Mouse (Mus musculus): ENCODE data around the gene Runx2.

DNA sequence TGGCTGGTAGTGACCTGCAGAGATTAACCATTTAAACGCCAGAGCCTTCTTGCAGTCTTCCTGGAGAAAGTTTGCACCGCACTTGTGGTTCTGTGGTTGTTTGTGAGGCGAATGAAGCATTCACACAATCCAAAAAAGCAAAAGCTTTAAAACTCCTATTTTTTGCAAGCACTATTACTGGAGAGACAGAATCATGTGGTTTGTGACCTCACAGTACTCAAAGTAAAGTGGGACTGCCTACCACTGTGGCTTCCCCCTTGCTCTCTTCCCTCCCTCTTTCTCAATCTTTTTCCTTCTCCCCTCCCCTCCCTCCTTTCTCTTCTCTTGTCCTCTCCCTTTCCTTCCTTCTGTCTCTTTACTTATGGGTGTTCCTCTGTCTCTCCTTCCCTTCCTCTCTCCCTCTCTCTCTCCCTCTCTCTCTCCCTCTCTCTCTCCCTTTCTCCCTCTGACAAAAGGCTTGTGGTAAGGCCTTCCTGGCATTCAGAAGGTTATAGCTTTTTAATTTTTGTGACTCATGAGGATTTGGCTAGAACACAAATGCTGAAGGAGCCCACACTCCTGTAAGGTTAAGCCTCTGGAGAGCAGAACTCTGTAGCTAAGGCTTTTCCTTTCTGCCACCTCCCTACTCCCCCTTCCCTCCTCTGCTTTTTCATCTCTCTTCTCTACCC lies at the start of gene Runx2:
- no peak for TF ChIP-seq CTCF (IDR thresholded peaks at IDR 0.05; ENCODE audit: extremely low read depth, insufficient read depth, low read length)
- no peak for TF ChIP-seq POLR2A (IDR thresholded peaks at IDR 0.05; ENCODE audit: extremely low read depth, insufficient read depth, low read length)
